Comparison of ENCODE assay signal across 7 mouse cellular contexts in genomic region chr5:114702403-114703392, GRCm38 (mm10). TPM values are rescaled to one million over a fixed set of nuclear protein-coding genes. Genes with fewer than 3 reads are reported as not detected.
DNase-seq lines count a peak whose midpoint lies in the region; ATAC-seq lines count a peak whose summit lies in the region.

No protein-coding gene starts in this region.

- intact Hi-C loops in left cerebral cortex, postnatal 4 days (cut with DNase I): no loop called here
- intact Hi-C loops in left cerebral cortex, postnatal 10 days (cut with DNase I): no loop called here

- ATAC-seq in erythroid progenitor cell, adult 5-6 weeks (replicated peaks; ENCODE audit: low FRiP score, poor library complexity, severe bottlenecking): peak; percentile 56; the same call in 1 of the 2 replicates

- DNase-seq in left cerebral cortex, postnatal 4 days: peak; percentile 68
- no peak for DNase-seq in left cerebral cortex, postnatal 10 days (ENCODE audit: extremely low spot score in 1 of 2, low spot score in 2 of 2)
- peak; percentile 72 for DNase-seq in adipocyte (ENCODE audit: low spot score)
- DNase-seq in lung, postnatal 14 days: peak; percentile 39
- DNase-seq in right cerebral cortex, postnatal 14 days: no peak
- DNase-seq in gastrocnemius, adult 8-10 months (ENCODE audit: low spot score in 2 of 2): no peak

RNA-seq across cellular contexts. Expression of gene Tchp, which starts 4.9 kb away (rescaled TPM):
- total RNA-seq in left cerebral cortex, postnatal 4 days (2021): 10 to 100 TPM; 12.7 to 14.6 TPM
- 10 to 100 TPM; 13.0 to 15.4 TPM for total RNA-seq in left cerebral cortex, postnatal 10 days (2021)
- 2.2 and 19.7 TPM in 2 replicates for total RNA-seq in erythroid progenitor cell, adult 5-6 weeks (2015; ENCODE audit: low replicate concordance)
- 12.5 and 23.8 TPM in 2 replicates for total RNA-seq in erythroid progenitor cell, adult 5-6 weeks (2017; ENCODE audit: low replicate concordance)
- 1 to 10 TPM; 3.1 to 3.9 (median 3.4) TPM for total RNA-seq in gastrocnemius, adult 8-10 months (2022)

RNA-seq across cellular contexts. Expression of gene Gltp, which starts 11.9 kb away (rescaled TPM):
- 10 to 100 TPM; 15.3 to 16.8 TPM for total RNA-seq in left cerebral cortex, postnatal 4 days (2021)
- 10 to 100 TPM; 20.5 to 23.2 TPM for total RNA-seq in left cerebral cortex, postnatal 10 days (2021)
- total RNA-seq in erythroid progenitor cell, adult 5-6 weeks (2015; ENCODE audit: low replicate concordance): 103 and 104 TPM in 2 replicates
- 42.0 and 54.4 TPM in 2 replicates for total RNA-seq in erythroid progenitor cell, adult 5-6 weeks (2017; ENCODE audit: low replicate concordance)
- 1 to 10 TPM; 4.9 to 8.5 (median 6.7) TPM for total RNA-seq in gastrocnemius, adult 8-10 months (2022)

RNA-seq across cellular contexts. Expression of gene Trpv4, which starts 44.5 kb away (rescaled TPM):
- 1 to 10 TPM in 1 of 2 experiments, under 1 TPM in 1; 0.64 to 1.1 TPM for total RNA-seq in left cerebral cortex, postnatal 4 days (2021)
- under 1 TPM; 0.64 to 0.79 TPM for total RNA-seq in left cerebral cortex, postnatal 10 days (2021)
- not detected in 2 replicates for total RNA-seq in erythroid progenitor cell, adult 5-6 weeks (2015; ENCODE audit: low replicate concordance)
- 1.5 TPM in 1 of 2 replicates, not detected in the other for total RNA-seq in erythroid progenitor cell, adult 5-6 weeks (2017; ENCODE audit: low replicate concordance)
- total RNA-seq in gastrocnemius, adult 8-10 months (2022): 1 to 10 TPM; 1.3 to 1.7 (median 1.3) TPM

Comparison
In these comparisons a context has a peak if more than half of its experiments do, and no peak if none do; other contexts are left out.
1. DNase-seq: peak in left cerebral cortex, postnatal 4 days (single experiment), adipocyte (single experiment) and lung, postnatal 14 days (single experiment); none in left cerebral cortex, postnatal 10 days (0 of 2), right cerebral cortex, postnatal 14 days (single experiment) and gastrocnemius, adult 8-10 months (0 of 2).